Mouse (Mus musculus) C2C12 (cell line): ENCODE data around the gene Casz1. TPM values are rescaled to one million over a fixed set of nuclear protein-coding genes. Genes with fewer than 3 reads are reported as not detected.

Experiments used
- H3K27me3 ChIP-seq: one replicate; pipeline ENCODE4 v1.6.1; 2011; ENCODE audit not compliant: control insufficient read depth, insufficient read depth, insufficient read length
- H3K36me3 ChIP-seq: one replicate; pipeline ENCODE4 v1.6.1; 2011; ENCODE audit not compliant: control insufficient read depth, insufficient read depth
- H3K4me3 ChIP-seq: one replicate; pipeline ENCODE4 v1.5.1; 2011; ENCODE audit warnings: mild to moderate bottlenecking, control low read depth; ENCODE audit not compliant: poor library complexity, insufficient read depth, severe bottlenecking
- H3K79me2 ChIP-seq: one replicate; pipeline ENCODE4 v1.6.1; 2011; ENCODE audit not compliant: control insufficient read depth, insufficient read depth
- H3K79me3 ChIP-seq: one replicate; pipeline ENCODE4 v1.6.1; 2011; ENCODE audit warnings: low read depth, control low read depth
- H3ac ChIP-seq: one replicate; pipeline ENCODE3; 2011; ENCODE audit warnings: low read depth; ENCODE audit not compliant: control insufficient read depth, insufficient read length
- CEBPB ChIP-seq: IDR thresholded peaks from one replicate; pipeline ENCODE4 v1.6.1; 2011; ENCODE audit warnings: low read depth, mild to moderate bottlenecking, control low read depth, moderate library complexity
- CTCF ChIP-seq: IDR thresholded peaks from one replicate; pipeline ENCODE4 v1.5.1; 2011; ENCODE audit not compliant: control insufficient read depth, insufficient read depth, insufficient read length
- FOSL1 ChIP-seq: IDR thresholded peaks from one replicate; pipeline ENCODE4 v1.8.0; 2011; ENCODE audit warnings: mild to moderate bottlenecking, low read length; ENCODE audit not compliant: poor library complexity, insufficient read depth, severe bottlenecking
- MAX ChIP-seq: IDR thresholded peaks from one replicate; pipeline ENCODE4 v1.6.1; 2011; ENCODE audit warnings: mild to moderate bottlenecking, control low read depth
- MYOD1 ChIP-seq: IDR thresholded peaks from one replicate; pipeline ENCODE4 v1.6.1; 2011; ENCODE audit warnings: low read depth; ENCODE audit not compliant: control insufficient read depth, insufficient read length
- MYOG ChIP-seq: IDR thresholded peaks from one replicate; pipeline ENCODE4 v1.6.1; 2011; ENCODE audit not compliant: control insufficient read depth, insufficient read length; ENCODE audit errors: extremely low read depth
- USF1 ChIP-seq: IDR thresholded peaks from one replicate; pipeline ENCODE4 v1.6.1; 2011; ENCODE audit warnings: low read depth, mild to moderate bottlenecking, control low read depth, moderate library complexity
- polyA plus RNA-seq: library from polyadenylated mRNA; unstranded; fragments of >200 nt; fragmentation: generic; extraction: Trizol; gene quantifications from one replicate; pipeline ENCODE4 v1.2.1, GENCODE M21; 2012; ENCODE audit warnings: missing spikeins

Casz1 gene
- polyA plus RNA-seq, 1 experiment, result 0.07 TPM

DNA sequence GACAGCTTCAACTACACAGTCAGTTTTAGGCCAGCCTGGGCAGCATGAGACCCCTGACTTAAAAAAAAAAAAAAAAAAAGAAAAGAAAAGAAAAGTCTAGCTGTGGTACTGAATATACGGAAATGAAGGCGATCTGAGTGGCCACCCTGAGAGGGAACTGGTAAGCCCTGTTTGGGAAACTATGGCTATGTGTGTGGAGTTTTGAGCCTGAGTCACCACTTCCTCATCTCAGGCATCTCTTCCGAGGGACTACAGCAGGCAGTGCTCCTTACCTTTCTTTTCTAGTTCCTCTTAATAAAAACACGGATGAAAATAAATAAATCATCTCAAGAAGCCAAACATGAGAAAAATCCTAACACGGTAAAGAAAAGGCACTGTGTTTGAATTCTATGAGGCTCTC is 197.3 kb downstream of the Casz1 start:
- H3K27me3 ChIP-seq, result no peaks in the 10 kb centered on the region
- peaks cover 4% of the 10 kb centered on the region for H3K36me3 ChIP-seq
- TF ChIP-seq MAX (no peak), USF1 (no peak), FOSL1 (no peak), CTCF (no peak), MYOG (no peak), CEBPB (no peak), MYOD1 (no peak)
- no peaks in the 10 kb centered on the region for H3K79me2 ChIP-seq
- peaks cover 2% of the 10 kb centered on the region for H3K79me3 ChIP-seq
- H3ac ChIP-seq, result no peak overlapping the region
- no peak overlapping the region for H3K4me3 ChIP-seq

GRCm38 (mm10) chr4:149002441-149003093 is 198.3 kb downstream of the Casz1 start:
- Histone ChIP-seq H3ac (no peak overlapping the region), H3K4me3 (no peak overlapping the region), H3K36me3 (peaks cover 4% of the 10 kb centered on the region), H3K79me2 (no peaks in the 10 kb centered on the region), H3K27me3 (no peaks in the 10 kb centered on the region), H3K79me3 (peaks cover 3% of the 10 kb centered on the region)
- TF ChIP-seq USF1 (no peak), MAX (no peak), FOSL1 (no peak), MYOD1 (no peak), CTCF (no peak), CEBPB (no peak), MYOG (no peak)

Other genes with a start within 250 kb of the Casz1 start
- 53.7 TPM for gene Exosc10, start 246.0 kb upstream of the Casz1 start, polyA plus RNA-seq
- 282 TPM for gene Srm, start 212.9 kb upstream of the Casz1 start, polyA plus RNA-seq
- 0.36 TPM for gene Masp2, start 201.9 kb upstream of the Casz1 start, polyA plus RNA-seq
- 198 TPM for gene Tardbp, start 177.4 kb upstream of the Casz1 start, polyA plus RNA-seq
- gene Gm572, start 161.1 kb upstream of the Casz1 start, polyA plus RNA-seq, result not detected